Mouse (Mus musculus) c-Kit-negative CD71-positive TER-119-positive erythroid progenitor cells, embryonic 14.5 days (primary cell): ENCODE results near the gene Srgap2.

Experiments used
- DNase-seq: peaks from one replicate; pipeline ENCODE4 v3.0.0-alpha.2; 2013; ENCODE audit warnings: low read depth, low spot score

The Srgap2 gene

DNA sequence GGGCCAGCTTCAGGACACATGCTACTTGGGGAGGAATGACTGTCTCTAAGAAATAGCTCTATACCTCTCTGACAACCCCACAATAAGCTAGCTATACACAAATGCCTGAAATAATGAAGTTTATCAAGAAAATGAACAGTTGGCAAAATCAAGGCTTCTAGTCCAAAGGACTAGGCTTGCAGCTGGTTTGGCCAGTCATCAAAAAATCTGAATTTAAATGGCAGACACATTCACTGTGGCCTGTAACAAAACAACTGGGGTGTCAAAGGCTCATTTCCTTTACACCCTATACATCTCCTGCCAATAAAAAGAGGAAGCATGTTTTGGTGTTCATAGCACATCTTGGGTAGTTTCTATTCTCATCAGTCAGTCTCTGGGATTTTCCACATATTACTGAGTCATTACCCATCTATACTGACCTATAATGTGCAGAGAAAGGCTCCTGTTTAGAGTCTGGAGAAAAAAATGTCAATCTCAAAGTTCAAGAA is 53.5 kb downstream of the Srgap2 start:
- no peak for DNase-seq

DNA sequence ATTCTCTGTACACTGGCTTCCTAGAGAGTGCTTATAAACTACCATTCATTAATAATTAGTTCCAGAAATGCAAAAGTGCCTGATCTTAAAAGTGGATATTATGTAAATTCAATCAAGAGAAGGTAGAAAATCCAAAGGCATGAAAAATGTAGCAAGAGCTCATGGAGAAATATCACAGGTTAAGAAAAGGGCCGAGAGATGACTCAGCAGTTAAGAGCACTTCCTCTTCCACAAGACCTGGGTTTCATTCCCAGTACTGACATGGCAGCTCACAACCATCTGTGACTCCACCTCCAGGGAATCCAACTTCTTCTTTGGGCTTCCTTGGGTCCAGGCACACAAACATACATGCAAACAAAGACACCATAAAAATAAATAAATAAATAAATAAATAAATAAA is 56.6 kb downstream of the Srgap2 start:
- no peak for DNase-seq

DNA sequence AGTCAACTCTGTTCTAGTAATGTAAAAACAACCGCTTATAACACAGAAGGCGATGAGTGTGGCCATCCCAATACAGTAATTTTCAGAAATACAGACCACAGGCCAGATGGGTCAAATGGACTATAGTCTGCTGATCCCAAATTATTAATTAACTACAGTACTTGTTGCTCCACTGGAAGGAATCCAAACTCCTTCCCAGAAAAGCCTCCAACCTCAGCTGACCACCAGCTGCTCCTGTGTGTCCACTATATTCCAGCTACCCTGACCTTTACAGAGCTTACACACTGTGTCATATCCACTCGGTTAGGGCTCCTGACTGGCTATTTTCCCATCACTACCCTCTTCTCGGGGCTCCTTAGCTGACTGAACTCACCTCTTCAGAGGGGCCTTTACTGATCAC is 61.3 kb downstream of the Srgap2 start:
- DNase-seq = no peak

DNA sequence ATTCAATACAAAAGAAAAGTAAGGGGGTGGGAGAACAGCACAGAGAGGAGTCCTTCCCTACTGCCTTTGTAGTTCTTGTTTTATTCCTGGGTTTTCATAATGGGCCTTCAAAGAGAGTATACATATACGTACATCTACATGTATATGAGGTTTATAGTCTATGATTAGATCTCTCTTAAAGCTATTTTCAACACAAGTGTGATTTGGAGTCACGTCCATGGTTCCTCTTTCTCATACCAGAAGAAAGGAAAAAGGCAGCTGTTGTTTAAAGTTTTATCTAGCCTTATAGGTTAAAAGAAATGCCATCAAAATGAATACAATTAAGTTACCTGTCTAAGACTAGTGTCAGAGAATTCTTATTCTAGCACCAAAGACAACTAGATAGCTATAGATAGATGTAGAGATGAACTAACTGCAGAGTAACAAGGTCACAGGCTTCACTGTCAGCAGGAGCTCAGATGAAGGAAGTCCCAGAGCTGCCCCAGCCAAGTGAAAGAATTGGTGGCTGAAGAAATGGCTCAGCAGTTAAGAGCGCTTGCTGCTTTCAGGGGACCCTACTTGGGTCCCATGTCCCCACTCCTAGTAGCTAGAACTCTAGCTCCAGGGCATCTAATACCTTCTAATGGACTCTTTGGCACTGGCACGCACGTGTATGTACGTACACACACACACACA is 63.1 kb downstream of the Srgap2 start:
- DNase-seq = no peak

DNA sequence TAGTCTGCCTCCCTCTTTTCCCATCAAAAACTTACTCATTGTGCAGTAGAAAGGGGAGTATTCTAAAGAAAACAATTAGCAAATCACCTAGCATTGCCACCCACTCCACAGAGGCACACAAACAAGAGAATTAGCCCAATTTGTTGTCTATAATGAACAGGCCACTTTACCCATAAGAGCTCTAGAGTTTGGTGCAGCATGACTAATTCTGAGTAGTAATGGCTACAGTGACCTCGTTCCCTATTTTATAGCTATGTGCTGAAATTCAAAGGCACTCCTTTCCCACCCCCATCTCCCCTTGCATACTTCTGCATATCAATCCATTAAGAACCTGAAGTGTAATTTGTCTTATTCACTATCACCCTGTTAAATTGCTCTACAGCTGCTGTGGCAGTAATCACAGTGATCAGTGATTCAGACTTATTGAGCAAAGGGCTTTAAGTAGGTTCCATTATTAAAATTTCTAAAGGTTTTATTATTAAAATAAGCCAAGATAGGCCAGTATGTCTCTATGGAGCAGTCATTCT is 64.5 kb downstream of the Srgap2 start:
- no peak for DNase-seq

DNA sequence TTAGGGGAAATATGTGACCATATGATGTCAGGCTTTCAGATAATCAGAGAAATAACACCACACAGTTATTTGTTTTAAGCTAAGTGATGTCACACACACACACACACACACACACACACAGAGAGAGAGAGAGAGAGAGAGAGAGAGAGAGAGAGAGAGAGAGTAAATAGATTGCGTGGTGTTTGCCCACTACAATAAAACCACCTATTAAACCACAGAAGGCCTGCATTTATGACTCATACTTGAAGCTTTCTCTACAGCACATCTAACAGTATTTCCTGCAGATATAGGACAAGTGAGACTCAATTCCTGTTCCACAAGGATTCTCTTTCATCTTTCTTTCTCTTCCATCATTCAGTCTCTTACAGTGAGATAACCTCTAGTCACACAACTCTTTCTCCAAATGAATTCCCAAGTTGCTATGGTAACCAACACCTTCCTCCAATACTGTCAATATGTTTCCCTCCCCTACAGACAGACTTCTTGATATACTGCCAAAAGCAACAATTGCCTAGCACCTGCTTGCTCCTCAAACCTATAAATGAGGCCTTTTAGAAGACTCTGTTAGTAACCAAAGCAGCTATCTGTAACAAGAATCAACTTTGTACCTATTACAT is 66.1 kb downstream of the Srgap2 start:
- DNase-seq = no peak

DNA sequence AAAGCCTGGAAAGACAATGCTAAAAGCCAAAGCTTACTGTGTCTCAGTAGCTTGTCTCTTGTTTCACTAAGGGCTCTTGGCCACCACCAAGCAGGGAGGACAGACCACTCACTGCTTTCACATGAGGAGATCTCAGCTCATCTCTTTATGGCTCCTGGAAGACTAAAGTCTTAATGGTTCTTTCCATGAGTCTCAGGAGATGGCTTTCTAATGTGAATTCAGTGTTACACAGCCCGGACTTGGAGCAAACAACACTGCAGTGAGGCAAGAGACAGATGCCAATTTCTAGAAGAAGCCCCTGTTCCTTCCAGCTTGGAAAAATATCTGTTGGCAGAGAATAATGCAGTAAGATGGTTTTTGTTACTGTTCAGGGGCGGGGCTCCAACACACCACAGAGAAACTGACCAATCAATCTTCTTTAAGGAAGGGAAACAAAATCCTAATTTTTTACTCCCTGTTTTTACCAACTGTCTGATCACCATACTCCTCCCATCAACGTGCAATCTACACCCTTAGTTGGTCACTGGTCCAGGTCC is 71.7 kb downstream of the Srgap2 start:
- no peak for DNase-seq

DNA sequence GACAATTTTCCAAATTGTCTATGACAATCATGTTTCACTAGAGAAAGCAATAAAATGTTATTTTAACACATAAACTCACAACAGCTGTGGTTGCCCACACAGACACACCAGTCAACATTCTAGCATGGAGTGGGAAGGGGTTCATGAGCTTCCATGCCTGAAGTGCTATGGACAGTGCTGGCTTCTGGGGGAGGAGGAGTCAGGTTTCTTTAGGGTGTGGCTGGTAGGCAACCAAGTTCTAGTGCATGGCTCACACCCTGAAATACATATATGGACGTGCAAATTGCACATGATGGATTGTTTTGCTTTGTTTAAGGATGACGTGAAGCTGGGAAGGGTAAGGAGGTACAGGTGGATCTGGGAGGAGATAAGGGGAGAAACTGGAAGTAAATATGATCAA is 72.8 kb downstream of the Srgap2 start:
- DNase-seq = no peak

DNA sequence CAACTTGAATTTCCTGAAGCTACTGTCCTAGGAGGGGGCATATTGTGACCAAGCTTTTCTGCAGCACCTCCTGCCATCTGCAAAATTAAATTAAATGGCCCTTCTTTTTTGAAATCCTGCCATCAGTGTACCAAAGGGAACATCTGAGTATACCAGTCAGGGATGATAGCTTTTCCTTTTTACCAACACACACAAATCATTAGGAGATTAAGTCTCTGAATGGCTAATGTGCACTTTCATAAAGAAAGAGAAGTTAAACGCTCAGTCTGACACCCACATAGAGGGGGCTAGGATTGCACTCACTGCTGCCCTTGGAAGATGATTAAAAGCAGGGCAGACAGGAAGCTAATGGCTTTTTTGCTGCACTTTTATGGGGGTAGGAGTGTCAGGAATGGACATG is 73.8 kb downstream of the Srgap2 start:
- DNase-seq = no peak

DNA sequence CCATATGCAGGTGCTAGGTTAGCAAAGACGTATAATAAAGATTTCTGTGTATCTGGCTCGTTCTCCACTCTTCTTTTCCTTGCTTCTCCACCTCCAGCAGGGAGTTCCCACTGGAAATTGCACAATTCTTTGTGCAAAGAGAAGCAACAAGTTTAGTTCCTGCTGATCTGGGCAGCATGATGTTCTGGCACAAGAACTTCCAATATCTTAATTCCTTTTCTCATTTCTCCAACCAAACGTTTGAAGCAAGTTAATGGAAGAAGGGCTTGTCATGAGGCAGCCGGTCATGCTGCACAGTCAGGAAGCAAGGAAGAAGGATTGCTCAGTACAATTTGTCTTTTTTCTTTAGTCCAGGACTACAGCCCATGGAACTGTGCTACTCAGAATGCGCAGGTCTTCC is 78.8 kb downstream of the Srgap2 start:
- DNase-seq = no peak

DNA sequence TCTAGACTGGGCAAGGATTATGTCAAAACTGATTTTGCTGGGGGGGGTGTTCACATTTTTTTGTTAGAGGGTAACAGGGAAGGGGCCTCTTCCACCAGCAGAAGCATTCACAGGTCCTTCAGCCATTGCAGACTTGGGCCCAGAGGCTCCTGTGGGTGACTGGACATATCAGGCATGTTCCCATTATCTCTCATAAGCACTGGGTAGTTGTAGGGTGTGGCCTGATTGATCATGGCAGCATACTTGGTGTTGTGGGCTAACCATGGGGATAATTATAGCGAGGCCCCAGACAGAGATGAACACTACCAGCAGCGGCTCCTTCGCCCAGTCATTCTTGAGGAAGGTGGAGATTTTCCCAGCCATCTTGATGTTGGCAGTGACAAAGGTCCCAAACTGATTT is 79.8 kb downstream of the Srgap2 start:
- DNase-seq = peak; percentile 79

DNA sequence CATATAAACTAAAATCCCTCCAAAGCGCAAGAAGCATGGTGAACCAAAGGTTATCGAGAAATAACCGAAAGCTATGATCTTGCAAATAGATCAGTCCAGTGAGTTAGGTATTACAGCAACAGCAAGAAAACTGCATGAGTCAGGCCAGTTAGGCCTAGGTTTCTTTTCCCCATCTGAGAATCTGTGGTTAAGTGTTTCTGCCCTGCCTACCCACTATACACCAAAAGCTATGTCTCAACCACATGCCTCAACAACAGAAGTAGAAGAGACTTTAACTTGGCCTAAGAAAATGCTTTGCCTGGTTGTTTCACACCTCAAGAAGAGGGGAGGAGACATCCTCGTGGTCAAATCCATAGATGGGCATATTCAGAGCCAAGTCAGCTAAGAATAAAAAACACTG is 80.6 kb downstream of the Srgap2 start:
- no peak for DNase-seq

DNA sequence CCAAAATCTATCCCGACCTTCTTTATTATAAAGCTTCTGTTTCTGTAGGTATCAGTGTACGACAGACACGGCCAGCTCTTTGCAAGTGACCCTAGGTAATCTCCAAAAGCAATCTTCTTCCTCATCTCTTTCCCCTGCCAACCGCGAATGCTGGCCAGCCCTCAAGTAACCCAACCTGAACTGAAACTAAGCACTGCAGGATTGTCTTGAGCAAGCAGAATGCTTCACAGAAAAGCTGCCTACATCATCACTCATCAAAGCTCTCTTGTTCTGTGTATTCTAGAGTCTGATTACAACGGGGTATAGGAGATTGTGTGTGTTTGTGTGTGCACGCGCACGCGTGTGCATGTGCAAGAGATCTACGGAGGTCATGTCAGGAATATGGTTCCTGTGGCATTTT is 88.6 kb downstream of the Srgap2 start:
- DNase-seq = no peak

DNA sequence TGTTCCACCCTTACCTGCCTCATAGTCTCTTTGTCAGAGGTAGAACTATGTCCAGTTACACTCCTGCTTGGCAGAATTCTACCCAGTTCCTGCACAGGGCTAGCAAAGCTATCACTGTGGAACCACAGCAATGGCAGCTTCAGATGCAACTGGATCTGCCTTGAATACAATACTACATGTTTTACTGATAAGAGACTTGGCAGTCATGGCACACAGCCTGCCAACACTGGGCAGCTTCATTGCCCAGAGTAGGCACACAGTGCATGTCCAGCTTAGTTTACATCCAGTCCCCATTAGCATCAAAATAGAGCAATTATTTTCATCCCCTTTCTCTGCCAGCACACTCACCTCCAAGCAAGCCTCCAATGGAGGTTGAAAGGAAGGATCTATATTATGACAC is 89.2 kb downstream of the Srgap2 start:
- DNase-seq = no peak

DNA sequence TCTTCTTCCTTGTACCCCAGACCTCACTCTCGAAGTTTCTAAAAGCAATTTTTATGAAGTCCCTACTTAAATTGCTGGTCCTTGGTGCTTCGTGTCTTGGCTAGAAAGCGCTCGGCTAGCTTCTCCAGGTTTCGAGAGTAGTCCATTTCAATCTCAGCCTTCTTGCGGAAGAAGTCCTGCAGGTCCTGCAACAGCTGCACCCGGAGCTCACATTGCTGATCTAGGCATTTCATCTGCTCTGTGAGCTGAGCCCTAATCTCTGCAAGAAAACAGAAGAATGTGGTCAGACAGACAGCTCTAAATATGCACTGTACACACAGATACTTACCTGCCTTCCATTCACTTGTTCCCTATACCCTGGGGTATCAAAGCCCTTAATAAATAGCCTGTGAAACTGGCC is 90.5 kb downstream of the Srgap2 start:
- DNase-seq = no peak

DNA sequence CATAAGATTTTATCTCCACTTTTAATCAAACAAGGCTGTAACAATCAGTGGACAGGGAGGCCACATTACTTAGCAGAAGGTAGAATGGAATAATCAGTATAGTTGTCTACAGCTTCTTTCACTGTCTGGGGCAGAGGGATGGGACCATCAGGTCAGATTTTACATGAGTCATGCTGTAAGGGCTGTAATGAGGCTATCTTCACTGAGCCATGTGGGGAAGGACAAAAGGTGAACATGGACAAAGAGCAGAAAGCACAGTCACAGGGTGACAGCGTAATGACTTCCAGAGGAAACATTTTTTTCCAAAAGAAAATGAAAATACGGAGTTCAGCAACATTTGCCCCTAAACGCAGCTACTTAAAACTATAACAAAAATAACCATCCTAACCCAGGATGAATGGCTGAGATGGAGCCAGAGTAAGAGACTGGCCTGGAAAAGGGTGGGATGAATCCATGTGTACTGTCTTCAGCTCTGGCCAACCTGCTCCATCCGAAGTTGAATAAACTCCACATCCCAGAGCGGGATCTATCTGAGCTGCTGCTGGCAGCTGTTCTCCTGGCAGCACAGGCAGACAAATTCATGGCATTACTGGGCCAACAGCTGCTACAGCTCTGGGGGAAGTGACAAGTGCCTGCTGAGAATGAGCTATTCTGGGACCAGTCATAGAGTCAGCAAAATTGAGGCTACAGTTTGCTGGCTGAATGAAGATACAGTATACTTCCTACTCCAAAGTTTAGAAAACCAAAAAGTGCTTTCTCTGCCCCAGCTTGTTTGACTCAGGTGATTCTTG is 95.5 kb downstream of the Srgap2 start:
- DNase-seq = no peak

DNA sequence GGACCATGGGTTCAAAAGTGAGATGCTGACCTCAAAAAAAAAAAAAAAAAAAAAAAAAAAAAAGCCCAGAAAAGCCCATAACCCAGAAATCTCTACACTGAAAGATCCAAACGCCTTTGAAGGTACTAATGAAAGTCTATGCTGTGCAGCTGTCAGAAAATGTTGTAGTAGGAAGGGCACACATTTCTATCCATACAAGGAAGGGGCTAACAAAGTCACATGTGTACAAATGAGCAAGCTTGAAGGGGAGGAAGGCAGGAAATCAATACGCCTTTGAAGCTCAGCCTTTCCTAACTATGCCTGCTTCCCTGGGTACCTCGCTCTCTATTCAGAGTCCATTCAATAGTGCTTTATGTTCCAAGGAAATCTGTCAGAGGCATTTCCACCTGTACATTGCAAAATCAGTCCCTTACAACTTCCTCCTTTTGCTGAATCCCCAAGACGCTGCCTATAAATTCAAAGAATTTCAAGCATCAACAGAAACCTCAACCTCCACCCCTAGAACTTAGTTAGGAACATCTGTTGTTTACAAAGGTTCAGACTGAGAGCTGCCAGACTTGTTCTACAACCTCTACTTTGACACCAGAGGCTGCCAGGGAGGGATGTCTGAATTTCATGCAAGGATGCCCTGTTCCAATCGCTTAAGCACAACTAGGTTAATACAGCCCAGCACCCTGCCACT is 99.9 kb downstream of the Srgap2 start:
- no peak for DNase-seq

DNA sequence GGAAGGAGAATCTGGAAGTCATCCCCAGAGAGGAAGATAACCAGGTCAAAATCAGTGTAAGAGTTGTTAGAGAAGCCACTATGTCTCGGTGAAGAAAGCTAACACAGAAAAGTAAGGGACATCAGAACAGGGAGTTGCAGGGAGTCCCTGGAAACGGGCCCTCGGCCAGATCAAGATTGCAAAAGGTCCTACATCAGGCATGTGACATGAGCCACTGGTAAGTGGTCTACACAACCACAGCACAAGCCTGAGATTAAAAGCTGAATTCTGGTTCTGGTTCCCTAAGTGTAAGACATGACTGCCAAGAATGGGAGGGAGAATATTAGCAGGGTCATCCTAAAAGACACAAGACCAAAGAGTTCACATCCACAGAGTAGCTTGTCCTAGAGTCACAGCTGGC is 104.1 kb downstream of the Srgap2 start:
- no peak for DNase-seq

DNA sequence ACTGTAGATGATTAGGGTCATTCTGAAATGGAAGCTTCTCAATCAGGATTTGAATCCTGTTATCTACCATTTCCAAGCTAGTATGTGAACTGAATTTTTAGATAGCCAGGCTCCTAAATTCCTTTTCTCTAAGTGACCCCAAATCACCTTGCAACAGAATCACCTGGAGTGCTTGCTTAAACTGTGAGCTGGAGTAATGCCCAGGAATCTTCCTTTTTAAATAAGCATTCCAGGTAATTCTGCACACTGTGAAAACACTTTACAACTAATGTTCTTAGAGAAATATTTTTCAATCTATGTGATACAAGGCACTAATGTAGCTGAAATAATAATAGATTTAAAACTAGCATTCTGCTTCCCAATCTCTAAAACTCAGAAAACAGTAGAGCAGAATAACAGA is 106.0 kb downstream of the Srgap2 start:
- DNase-seq = no peak

DNA sequence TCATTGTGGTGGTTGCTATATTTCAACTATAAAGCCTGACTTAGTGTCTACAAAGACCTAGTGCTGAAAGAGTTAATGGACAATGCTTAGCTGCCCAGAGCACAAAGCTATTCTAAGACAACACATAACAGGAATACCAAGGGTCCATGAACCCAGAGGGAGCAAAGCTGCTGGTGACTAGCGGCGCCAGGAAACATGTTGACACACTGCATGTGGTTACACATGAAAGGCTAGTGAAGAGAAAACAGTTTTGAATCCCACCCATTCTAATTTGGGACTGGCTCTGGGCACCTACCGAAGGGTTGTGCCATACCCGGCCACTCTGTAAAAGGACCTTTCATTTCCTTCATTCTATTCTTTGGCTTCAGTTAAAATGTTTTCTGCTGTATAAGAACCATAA is 106.5 kb downstream of the Srgap2 start:
- DNase-seq = no peak

DNA sequence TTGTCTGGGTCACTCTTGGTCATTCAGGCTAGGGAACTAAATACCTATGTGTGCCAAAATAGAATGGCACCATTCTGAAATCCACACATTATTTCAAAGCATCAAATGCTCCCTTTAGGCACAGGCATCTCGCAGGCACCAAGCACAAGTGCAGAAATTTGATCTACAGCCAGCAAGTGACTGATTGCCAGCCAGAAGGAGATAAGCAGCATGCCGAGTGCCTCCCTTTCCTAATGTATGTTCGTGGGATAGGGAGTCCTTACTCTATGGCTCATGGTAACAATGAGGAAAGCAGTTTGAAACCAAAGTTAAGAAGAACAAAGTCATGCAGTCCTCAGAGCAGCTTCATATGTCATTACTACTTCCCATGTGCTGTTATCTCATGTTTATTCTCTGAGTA is 107.8 kb downstream of the Srgap2 start:
- no peak for DNase-seq
